Mouse (Mus musculus) cerebellum, adult (tissue): ENCODE measurements around the gene H2-Q1.
"Not testable (repeated sequence)": the region's sequence is repeated elsewhere in the genome, so short reads cannot be mapped to it uniquely, and the experiment has no call there.

Experiments used
- ATAC-seq: cut with Nextera tagmentation; 2 replicates; pipeline ENCODE4 v1.9.2; 2017; ENCODE audit warnings: mild to moderate bottlenecking, moderate library complexity, mixed read lengths; ENCODE audit not compliant: insufficient number of reproducible peaks, low FRiP score, low TSS enrichment

The H2-Q1 gene

GRCm38 (mm10) chr17:35342071-35342671, 22.0 kb downstream of the H2-Q1 start, which contains the start of gene H2-Q2:
TSS of gene H2-Q2 (plus strand) at chr17:35342242.
- ATAC-seq: no peak

- ATAC-seq: no peak
These were observed 22.7 kb downstream of the H2-Q1 start for GRCm38 (mm10) chr17:35342711-35343476.

- not testable (repeated sequence) for ATAC-seq
These were observed 27.5 kb downstream of the H2-Q1 start for GRCm38 (mm10) chr17:35347659-35348058.

- not testable (repeated sequence) for ATAC-seq
These were observed 33.1 kb downstream of the H2-Q1 start for GRCm38 (mm10) chr17:35353275-35353674.

GRCm38 (mm10) chr17:35354071-35354470, 33.9 kb downstream of the H2-Q1 start:
- ATAC-seq: no peak

- ATAC-seq: no peak
These were observed 36.9 kb downstream of the H2-Q1 start for GRCm38 (mm10) chr17:35357086-35357485.

GRCm38 (mm10) chr17:35358763-35359469, 38.7 kb downstream of the H2-Q1 start:
- no peak for ATAC-seq

- no peak for ATAC-seq
These were observed 39.3 kb downstream of the H2-Q1 start for GRCm38 (mm10) chr17:35359470-35359862.
